Mouse (Mus musculus): ENCODE data around the gene Plxna2. TPM values are rescaled to one million over a fixed set of nuclear protein-coding genes. Genes with fewer than 3 reads are reported as not detected.

The Plxna2 gene
- polyA plus RNA-seq, 1 experiment from 2014 or later, result 33.5 TPM

DNA sequence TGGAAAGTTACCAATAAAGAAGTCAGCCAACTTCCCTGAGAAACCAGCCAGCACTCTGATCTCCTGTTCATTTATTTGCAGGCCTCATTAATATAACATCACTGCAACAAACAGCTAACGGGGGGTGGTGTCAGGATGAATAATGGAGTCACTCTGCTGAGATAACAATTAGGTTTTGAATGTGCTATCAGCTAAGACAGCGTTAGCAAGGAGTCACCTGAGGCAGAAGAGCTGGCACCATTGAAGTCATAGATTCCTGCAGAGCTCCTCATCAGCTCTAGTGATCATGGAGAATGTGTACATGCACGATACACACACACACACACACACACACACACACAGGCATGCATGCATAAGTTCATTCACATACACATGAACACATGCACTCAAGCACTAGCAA lies 154.0 kb downstream of the Plxna2 start:
- Histone ChIP-seq H3K27ac (no peak overlapping the region), H3K9ac (no peak overlapping the region), H3K9me3 (no peaks in the 10 kb centered on the region), H3K27me3 (replicated peaks) (no peaks in the 10 kb centered on the region), H3K36me3 (peaks cover 24% of the 10 kb centered on the region), H3K4me3 (no peak overlapping the region), H3K4me1 (no peaks in the 10 kb centered on the region), H3K4me2 (replicated peaks) (no peak overlapping the region)
- ATAC-seq (ENCODE audit: low FRiP score, low read depth), result no peak
- 52% methylated on average over 3 of the region's 3 CpGs for WGBS

DNA sequence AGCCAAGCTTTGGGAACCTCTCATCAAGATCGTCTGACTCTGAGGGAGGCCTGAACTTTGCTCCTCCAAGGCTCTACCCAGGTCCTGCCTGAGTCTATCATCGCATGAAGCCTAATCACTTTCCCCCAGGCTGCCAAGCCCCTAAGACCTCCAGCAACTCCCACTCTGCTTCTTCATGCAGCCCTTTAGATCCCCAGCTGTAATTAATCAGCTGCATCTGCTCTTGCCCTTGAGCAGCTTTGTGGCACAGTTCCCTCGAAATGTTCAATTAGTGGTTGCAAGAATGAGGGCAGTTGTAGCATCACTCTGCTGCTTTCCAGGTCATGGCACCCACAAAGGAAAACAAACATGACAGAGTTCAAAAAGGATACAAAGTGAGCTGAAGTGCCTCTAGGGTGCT lies 155.9 kb downstream of the Plxna2 start:
- WGBS, result 63% methylated on average over 3 of the region's 3 CpGs
- H3K4me1 ChIP-seq, result no peaks in the 10 kb centered on the region
- ATAC-seq (ENCODE audit: low FRiP score, low read depth), result no peak
- no peaks in the 10 kb centered on the region for H3K9me3 ChIP-seq
- no peak overlapping the region for H3K4me2 ChIP-seq (replicated peaks)
- no peak overlapping the region for H3K4me3 ChIP-seq
- no peak overlapping the region for H3K27ac ChIP-seq
- H3K9ac ChIP-seq, result no peak overlapping the region
- H3K36me3 ChIP-seq, result peaks cover 18% of the 10 kb centered on the region; the same call in 1 of the 2 replicates
- H3K27me3 ChIP-seq (replicated peaks), result no peaks in the 10 kb centered on the region

DNA sequence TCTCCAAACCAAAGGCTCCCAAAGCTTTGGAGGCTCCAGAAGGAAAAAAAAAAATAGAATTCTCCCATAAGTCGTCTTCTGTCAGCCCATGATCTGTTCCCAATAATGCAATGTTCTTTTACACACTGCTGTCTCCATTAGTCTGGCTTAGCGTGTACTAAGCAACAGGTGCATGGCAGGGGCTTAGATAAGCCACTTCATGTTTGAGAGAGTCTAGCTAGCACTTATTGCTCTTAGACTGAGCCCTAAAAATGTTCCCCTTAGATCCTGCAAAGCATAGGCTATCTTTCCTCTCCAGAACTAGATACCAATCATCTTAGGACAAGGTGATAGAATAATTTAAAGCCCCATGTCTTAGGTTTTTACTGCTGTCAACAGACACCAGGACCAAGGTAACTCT lies 156.3 kb downstream of the Plxna2 start:
- no peak for ATAC-seq (ENCODE audit: low FRiP score, low read depth)
- no peak overlapping the region for H3K9ac ChIP-seq
- H3K27me3 ChIP-seq (replicated peaks), result no peaks in the 10 kb centered on the region
- H3K4me2 ChIP-seq (replicated peaks), result no peak overlapping the region
- H3K36me3 ChIP-seq, result peaks cover 17% of the 10 kb centered on the region; the same call in 1 of the 2 replicates
- no peaks in the 10 kb centered on the region for H3K4me1 ChIP-seq
- H3K4me3 ChIP-seq, result no peak overlapping the region
- H3K9me3 ChIP-seq, result no peaks in the 10 kb centered on the region
- H3K27ac ChIP-seq, result no peak overlapping the region
- WGBS, result 92% methylated on average over 2 of the region's 2 CpGs

DNA sequence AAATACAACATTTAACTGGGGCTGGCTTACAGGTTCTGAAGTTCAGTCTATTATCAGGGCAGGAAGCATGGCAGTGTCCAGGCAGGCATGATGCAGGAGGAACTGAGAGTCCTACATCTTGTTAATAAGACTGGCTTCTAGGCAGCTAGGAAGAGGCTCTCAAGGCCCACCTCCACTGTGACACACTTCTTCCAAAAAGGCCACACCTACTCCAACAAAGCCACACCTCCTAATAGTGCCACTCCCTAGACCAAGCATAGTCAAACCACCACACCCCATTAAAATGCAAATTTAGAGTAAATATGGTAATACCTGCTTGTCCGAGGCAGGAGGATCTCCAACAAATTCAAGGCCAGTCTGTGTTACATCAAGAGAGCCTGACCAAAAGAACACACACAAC lies 156.7 kb downstream of the Plxna2 start:
- no peak overlapping the region for H3K4me3 ChIP-seq
- H3K27ac ChIP-seq, result no peak overlapping the region
- no peaks in the 10 kb centered on the region for H3K4me1 ChIP-seq
- no peak for ATAC-seq (ENCODE audit: low FRiP score, low read depth)
- WGBS, result 74% methylated on average over 1 of the region's 1 CpGs
- H3K36me3 ChIP-seq, result peaks cover 16% of the 10 kb centered on the region; the same call in 1 of the 2 replicates
- H3K4me2 ChIP-seq (replicated peaks), result no peak overlapping the region
- no peaks in the 10 kb centered on the region for H3K27me3 ChIP-seq (replicated peaks)
- no peaks in the 10 kb centered on the region for H3K9me3 ChIP-seq
- H3K9ac ChIP-seq, result no peak overlapping the region

DNA sequence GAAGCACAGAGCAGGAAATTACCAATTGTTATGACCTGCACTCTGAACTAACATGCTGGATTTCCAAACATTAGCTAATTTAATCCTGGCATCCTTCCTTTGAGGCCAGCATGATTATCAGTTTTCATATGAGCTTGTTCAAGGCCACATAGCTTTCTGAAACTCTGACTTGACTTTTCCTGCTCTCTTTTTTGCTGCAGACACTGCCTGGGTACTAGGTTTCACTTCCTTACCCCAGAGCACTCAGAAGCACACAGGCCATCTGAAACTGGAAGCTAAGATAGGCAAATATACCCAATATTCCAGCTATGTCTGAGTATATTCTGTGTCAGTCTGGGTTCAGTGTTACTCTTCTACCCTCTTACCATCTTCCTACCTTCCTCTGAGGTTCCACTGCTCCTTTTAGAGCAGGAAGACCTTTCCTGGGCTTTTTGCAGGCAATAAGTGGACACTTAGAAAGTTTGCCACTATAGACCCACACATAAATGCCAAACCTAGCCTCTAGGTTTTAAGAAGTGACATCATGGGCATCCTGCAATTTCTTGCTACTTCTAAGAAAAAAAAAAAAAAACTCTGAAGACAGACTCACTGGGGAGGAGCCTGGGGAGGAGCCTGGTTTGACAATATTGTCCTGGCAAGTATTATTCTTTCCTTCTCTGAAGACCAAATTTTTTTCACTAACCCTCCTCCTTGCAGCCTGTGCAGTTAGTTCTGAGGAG lies 157.8 kb downstream of the Plxna2 start:
- no peaks in the 10 kb centered on the region for H3K4me1 ChIP-seq
- H3K9ac ChIP-seq, result no peak overlapping the region
- ATAC-seq (ENCODE audit: low FRiP score, low read depth), result no peak
- no peaks in the 10 kb centered on the region for H3K9me3 ChIP-seq
- no peak overlapping the region for H3K4me2 ChIP-seq (replicated peaks)
- no peak overlapping the region for H3K4me3 ChIP-seq
- H3K27me3 ChIP-seq (replicated peaks), result no peaks in the 10 kb centered on the region
- peaks cover 26% of the 10 kb centered on the region for H3K36me3 ChIP-seq
- no peak overlapping the region for H3K27ac ChIP-seq

DNA sequence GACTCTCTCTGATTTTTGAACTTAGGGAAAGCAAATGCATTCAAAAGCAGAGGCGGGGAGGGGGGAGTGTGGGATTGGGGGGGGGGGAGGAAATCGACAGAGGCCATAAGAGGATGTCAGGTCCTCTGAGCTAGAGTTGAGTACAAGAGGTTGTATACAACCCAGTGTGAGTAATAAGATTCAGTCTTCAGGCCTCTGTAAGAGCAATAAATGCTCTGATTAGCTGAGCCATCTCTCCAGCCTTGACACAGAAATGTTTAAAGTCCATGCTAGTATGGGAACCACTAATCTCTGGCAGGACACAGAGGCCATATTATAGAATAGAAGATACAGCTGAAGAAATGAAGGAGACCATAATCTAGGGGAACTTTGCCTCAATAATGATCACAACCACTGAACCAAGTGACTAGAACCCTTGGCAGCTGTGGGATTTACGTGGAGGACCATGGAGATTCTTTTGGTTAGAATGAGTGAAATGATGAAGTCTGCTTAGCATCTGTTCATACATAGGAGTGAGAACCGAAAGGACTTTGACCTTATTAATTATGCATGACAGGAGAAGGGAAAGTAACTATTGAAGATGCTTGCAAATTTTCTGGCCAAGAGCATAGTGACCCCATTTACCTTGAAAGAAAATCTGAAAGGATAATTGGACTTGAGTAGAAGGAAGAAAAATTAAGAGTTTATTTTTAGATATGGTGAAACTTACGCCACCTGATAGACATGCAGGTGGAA lies 158.7 kb downstream of the Plxna2 start:
- H3K4me3 ChIP-seq, result no peak overlapping the region
- no peak overlapping the region for H3K9ac ChIP-seq
- H3K4me2 ChIP-seq (replicated peaks), result no peak overlapping the region
- no peak overlapping the region for H3K27ac ChIP-seq
- peaks cover 33% of the 10 kb centered on the region for H3K36me3 ChIP-seq
- no peak for ATAC-seq (ENCODE audit: low FRiP score, low read depth)
- H3K27me3 ChIP-seq (replicated peaks), result no peaks in the 10 kb centered on the region
- no peaks in the 10 kb centered on the region for H3K9me3 ChIP-seq
- no peaks in the 10 kb centered on the region for H3K4me1 ChIP-seq
- WGBS, result 76% methylated on average over 5 of the region's 5 CpGs

DNA sequence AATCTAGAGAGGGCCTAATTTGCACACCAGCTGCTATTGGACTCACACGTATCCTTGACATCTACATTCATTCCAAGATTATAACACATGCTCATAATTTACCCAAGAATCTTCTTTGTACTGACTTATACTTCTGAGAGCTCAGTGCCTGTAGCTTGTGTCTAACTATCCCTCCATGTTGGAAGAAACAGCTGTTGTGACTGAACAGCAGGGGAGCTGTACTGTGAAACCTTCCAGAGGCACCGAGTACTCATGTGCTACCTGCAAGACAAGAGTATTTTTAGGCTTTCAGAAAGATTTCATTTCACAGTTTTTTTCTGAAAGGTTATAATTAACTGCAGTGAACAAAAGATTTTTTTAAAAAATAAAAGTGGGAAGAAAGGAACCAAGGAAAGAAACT lies 159.6 kb downstream of the Plxna2 start:
- Histone ChIP-seq H3K4me1 (no peaks in the 10 kb centered on the region), H3K9me3 (no peaks in the 10 kb centered on the region), H3K27ac (no peak overlapping the region), H3K9ac (no peak overlapping the region), H3K36me3 (peaks cover 41% of the 10 kb centered on the region), H3K4me2 (replicated peaks) (no peak overlapping the region), H3K27me3 (replicated peaks) (no peaks in the 10 kb centered on the region), H3K4me3 (no peak overlapping the region)
- no peak for ATAC-seq (ENCODE audit: low FRiP score, low read depth)
- WGBS, result 81% methylated on average over 2 of the region's 2 CpGs

DNA sequence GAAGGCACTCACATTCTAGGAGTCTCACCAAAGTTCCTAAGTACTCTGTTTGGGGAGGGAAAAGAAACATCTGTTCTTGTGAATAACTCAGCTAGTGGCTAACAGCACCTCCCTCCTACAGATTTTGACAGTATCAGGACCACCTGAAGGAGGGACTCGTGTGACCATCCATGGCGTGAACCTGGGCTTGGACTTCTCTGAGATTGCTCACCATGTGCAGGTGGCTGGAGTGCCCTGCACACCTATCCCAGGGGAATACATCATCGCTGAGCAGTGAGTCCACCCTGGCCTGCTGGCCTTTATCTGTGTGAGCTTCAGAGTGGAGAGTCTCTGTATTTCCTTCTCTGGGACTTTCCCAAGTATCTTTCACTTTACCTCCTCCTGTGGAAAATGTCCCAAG lies 162.4 kb downstream of the Plxna2 start:
- WGBS, result 92% methylated on average over 3 of the region's 3 CpGs
- no peaks in the 10 kb centered on the region for H3K27me3 ChIP-seq (replicated peaks)
- H3K9ac ChIP-seq, result no peak overlapping the region
- H3K9me3 ChIP-seq, result no peaks in the 10 kb centered on the region
- no peaks in the 10 kb centered on the region for H3K4me1 ChIP-seq
- no peak for ATAC-seq (ENCODE audit: low FRiP score, low read depth)
- peaks cover 40% of the 10 kb centered on the region for H3K36me3 ChIP-seq
- no peak overlapping the region for H3K4me3 ChIP-seq
- H3K27ac ChIP-seq, result no peak overlapping the region
- H3K4me2 ChIP-seq (replicated peaks), result no peak overlapping the region

DNA sequence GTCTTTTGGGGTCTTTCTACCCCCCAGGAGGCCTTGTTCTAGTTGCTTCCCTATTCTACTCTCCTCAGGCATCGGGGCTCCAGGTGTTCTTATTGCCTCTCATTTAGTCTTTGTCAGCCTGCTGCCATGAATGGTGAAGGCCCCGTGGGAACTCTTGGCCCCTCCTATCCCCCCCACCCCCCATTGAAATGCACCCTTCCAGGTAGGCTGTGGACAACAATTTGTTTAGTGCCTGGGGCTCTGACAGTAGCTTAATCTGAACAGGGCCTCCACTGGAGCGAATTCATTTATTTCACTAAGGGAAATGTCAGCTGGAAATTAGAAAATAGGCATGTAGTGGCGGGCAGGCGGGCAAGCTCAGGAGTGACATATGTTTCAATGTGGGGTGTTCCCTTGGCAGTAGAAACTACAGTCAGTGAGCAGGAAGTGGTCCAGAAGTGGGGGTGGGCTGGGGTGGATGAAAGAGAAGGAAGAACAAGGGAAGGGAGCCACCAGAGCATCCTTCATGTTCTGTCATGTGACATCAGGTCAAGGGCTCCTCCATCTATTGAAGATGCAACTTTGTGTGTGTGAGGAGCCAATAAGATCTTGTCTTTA lies 162.9 kb downstream of the Plxna2 start:
- Histone ChIP-seq H3K27ac (0 out of 2 replicates have a peak overlapping the region, but pooled peaks have one; percentile 7), H3K27me3 (replicated peaks) (no peaks in the 10 kb centered on the region), H3K4me3 (no peak overlapping the region), H3K4me1 (no peaks in the 10 kb centered on the region), H3K36me3 (peaks cover 37% of the 10 kb centered on the region), H3K9ac (no peak overlapping the region), H3K4me2 (replicated peaks) (no peak overlapping the region), H3K9me3 (no peaks in the 10 kb centered on the region)
- 60% methylated on average over 5 of the region's 5 CpGs for WGBS
- no peak for ATAC-seq (ENCODE audit: low FRiP score, low read depth)

DNA sequence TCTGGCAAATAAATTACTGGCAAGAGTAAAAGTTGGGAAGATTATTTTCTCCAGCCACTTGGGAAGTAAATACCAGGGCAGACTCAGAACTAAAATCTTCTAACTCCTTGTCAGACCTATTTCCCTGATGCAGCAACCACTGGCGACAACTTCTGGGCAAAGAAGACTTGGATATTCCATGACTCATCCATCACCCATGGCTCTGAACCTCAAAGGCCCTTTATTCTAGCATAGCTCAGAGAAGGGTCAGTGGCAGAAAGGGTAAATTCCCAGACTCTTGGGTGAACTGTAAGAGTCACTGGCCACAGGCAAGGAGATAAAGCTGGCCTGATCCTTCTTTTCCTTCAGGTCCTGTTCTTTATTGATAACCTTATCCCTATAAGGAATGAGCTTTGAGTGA lies 163.5 kb downstream of the Plxna2 start:
- ATAC-seq (ENCODE audit: low FRiP score, low read depth), result no peak
- no peaks in the 10 kb centered on the region for H3K4me1 ChIP-seq
- H3K9me3 ChIP-seq, result no peaks in the 10 kb centered on the region
- H3K4me2 ChIP-seq (replicated peaks), result no peak overlapping the region
- no peaks in the 10 kb centered on the region for H3K27me3 ChIP-seq (replicated peaks)
- H3K4me3 ChIP-seq, result no peak overlapping the region
- no peak overlapping the region for H3K9ac ChIP-seq
- H3K36me3 ChIP-seq, result peaks cover 44% of the 10 kb centered on the region
- WGBS, result 81% methylated on average over 1 of the region's 1 CpGs
- no peak overlapping the region for H3K27ac ChIP-seq

DNA sequence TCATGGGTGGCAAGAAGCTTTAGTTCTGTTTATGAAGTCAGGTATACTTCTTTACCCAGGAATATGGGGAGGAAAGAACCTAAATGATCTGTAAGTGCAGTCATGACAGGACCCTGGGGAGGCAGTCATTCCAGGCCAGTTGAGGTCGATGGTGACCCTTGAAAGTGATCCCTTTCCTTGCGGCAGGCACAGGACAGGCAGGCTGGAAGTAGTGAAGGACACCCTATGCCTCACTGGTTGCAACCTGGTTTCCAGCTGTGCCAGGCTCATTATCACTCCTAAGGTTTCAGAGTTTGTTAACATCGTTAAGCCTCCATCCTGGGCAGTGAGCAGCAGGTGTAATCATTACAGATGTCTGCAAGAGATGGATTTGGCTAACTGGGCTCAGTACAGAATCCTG lies 164.3 kb downstream of the Plxna2 start:
- peaks cover 50% of the 10 kb centered on the region for H3K36me3 ChIP-seq
- 56% methylated on average over 3 of the region's 3 CpGs for WGBS
- H3K4me2 ChIP-seq (replicated peaks), result no peak overlapping the region
- H3K27me3 ChIP-seq (replicated peaks), result no peaks in the 10 kb centered on the region
- H3K9ac ChIP-seq, result no peak overlapping the region
- H3K27ac ChIP-seq, result no peak overlapping the region
- no peaks in the 10 kb centered on the region for H3K4me1 ChIP-seq
- no peak for ATAC-seq (ENCODE audit: low FRiP score, low read depth)
- H3K9me3 ChIP-seq, result no peaks in the 10 kb centered on the region
- H3K4me3 ChIP-seq, result no peak overlapping the region

DNA sequence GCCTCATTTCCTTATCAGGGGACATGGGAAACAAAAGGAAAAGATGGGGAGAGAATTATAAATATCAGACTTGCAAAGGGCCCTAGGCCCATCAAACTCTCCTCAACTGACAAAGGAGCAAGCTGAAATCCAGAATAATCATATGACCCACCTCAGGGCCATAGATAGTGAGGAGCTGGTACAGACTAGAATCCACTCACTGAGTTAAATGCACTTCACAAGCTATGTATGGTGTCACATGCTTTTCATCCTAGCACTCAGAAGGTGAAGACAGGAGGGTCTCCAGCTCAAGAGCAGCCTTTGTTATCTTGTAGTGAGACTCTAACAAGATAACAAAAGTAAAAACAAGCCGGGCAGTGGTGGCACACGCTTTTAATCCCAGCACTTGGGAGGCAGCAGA lies 169.6 kb downstream of the Plxna2 start:
- Histone ChIP-seq H3K9ac (no peak overlapping the region), H3K4me3 (no peak overlapping the region), H3K27ac (no peak overlapping the region), H3K9me3 (no peaks in the 10 kb centered on the region), H3K4me1 (no peaks in the 10 kb centered on the region), H3K27me3 (replicated peaks) (no peaks in the 10 kb centered on the region), H3K4me2 (replicated peaks) (no peak overlapping the region), H3K36me3 (peaks cover 65% of the 10 kb centered on the region)
- no peak for ATAC-seq (ENCODE audit: low FRiP score, low read depth)
- 91% methylated on average over 2 of the region's 2 CpGs for WGBS

All from neural tube, embryonic 12.5 days (tissue).